Mouse (Mus musculus) heart, postnatal 0 days (tissue): ENCODE results near the gene Tnxb. TPM values are rescaled to one million over a fixed set of nuclear protein-coding genes. Genes with fewer than 3 reads are reported as not detected.

Experiments
- ATAC-seq: fragments of 200-750 bp; cut with Nextera tagmentation; 2 replicates; pipeline ENCODE4 v1.8.0; 2017; ENCODE audit warnings: low read depth, moderate number of reproducible peaks, moderate library complexity; ENCODE audit not compliant: insufficient read depth
- DNase-seq: peaks from one replicate; pipeline ENCODE4 v3.0.0-alpha.2; 2016; ENCODE audit warnings: low spot score
- H3K27ac ChIP-seq: fragments of 300-500 bp; sonication (generic); 2 replicates; pipeline ENCODE4 v1.5.1; 2014; ENCODE audit warnings: low read depth, mild to moderate bottlenecking
- H3K27me3 ChIP-seq: fragments of 300-500 bp; sonication (generic); 2 replicates; pipeline ENCODE4 v1.6.1; 2014; ENCODE audit warnings: low read length, mixed read lengths; ENCODE audit not compliant: control insufficient read depth, insufficient read depth
- H3K36me3 ChIP-seq: fragments of 300-500 bp; sonication (generic); replicated peaks from 2 replicates; pipeline ENCODE4 v1.6.1; 2014; ENCODE audit warnings: low read length, mixed read lengths; ENCODE audit not compliant: control insufficient read depth, insufficient read depth
- H3K4me1 ChIP-seq: fragments of 300-500 bp; sonication (generic); 2 replicates; pipeline ENCODE4 v1.6.1; 2014; ENCODE audit warnings: antibody characterized with exemption; ENCODE audit not compliant: control insufficient read depth, insufficient read depth
- H3K4me2 ChIP-seq: fragments of 300-500 bp; sonication (generic); 2 replicates; pipeline ENCODE4 v1.6.1; 2014; ENCODE audit warnings: low read depth, mild to moderate bottlenecking, low read length, moderate library complexity
- H3K4me3 ChIP-seq: fragments of 300-500 bp; sonication (generic); 2 replicates; pipeline ENCODE4 v1.5.1; 2014; ENCODE audit warnings: low read depth, low read length
- H3K9ac ChIP-seq: fragments of 300-500 bp; sonication (generic); replicated peaks from 2 replicates; pipeline ENCODE4 v1.6.1; 2014; ENCODE audit warnings: low read depth, low read length, mixed read lengths
- H3K9me3 ChIP-seq: fragments of 300-500 bp; sonication (generic); replicated peaks from 2 replicates; pipeline ENCODE4 v1.6.1; 2016; ENCODE audit warnings: low read length; ENCODE audit not compliant: control insufficient read depth
- CTCF ChIP-seq: IDR thresholded peaks from 2 replicates; pipeline ENCODE4 v1.5.1; 2016; ENCODE audit warnings: antibody characterized with exemption, control low read depth, low read depth
- EP300 ChIP-seq: IDR thresholded peaks from 2 replicates; pipeline ENCODE4 v1.6.1; 2016; ENCODE audit warnings: antibody characterized with exemption, low read depth
- WGBS: fragments of 180-500 bp; shearing (Covaris S2); extraction: QIAGEN DNeasy Blood & Tissue Kit; methylation state at CpG from one replicate; pipeline ENCODE4 v1.1.7; 2014; 5-methylcytosine and 5-hydroxymethylcytosine counted together
- polyA plus RNA-seq: library from polyadenylated mRNA; unstranded; fragments of >200 nt; fragmentation: Nextera tagmentation; extraction: Ambion mirVana; gene quantifications from 2 replicates; pipeline ENCODE4 v1.2.1, GENCODE M21; 2015
- total RNA-seq: library from RNA; depleted of rRNA; stranded (reverse); fragments of >200 nt; gene quantifications from 2 replicates; pipeline ENCODE4 v1.2.3, GENCODE M21; 2014; ENCODE audit warnings: low replicate concordance

Tnxb gene
- total and polyA plus RNA-seq, 2 experiments from 2014 or later: 1.8 to 26.8 TPM

- WGBS: 25% methylated on average over 11 of the region's 11 CpGs
- peaks cover 12% of the 10 kb centered on the region; the same call in 1 of the 2 replicates for H3K27me3 ChIP-seq
- H3K4me1 ChIP-seq: peaks cover 22% of the 10 kb centered on the region
- H3K4me2 ChIP-seq: peak overlapping the region; percentile 51
- ATAC-seq (no peak), DNase-seq (no peak)
- H3K36me3 ChIP-seq: no peaks in the 10 kb centered on the region
- H3K27ac ChIP-seq: peak overlapping the region; percentile 60
- peak overlapping the region; percentile 32 for H3K4me3 ChIP-seq
- no peak for TF ChIP-seq EP300
- TF ChIP-seq CTCF: no peak
- no peaks in the 10 kb centered on the region for H3K9me3 ChIP-seq
- H3K9ac ChIP-seq: peak overlapping the region; percentile 3; the same call in 1 of the 2 replicates
Measured at GRCm38 (mm10) chr17:34660259-34660820, 10.0 kb upstream of the Tnxb start.

- ATAC-seq: peak; percentile 25
- no peaks in the 10 kb centered on the region for H3K9me3 ChIP-seq
- peak overlapping the region; percentile 51 for H3K4me2 ChIP-seq
- no peak overlapping the region; the same call in 1 of the 2 replicates for H3K9ac ChIP-seq
- H3K27ac ChIP-seq: peak overlapping the region; percentile 60
- H3K4me1 ChIP-seq: peaks cover 22% of the 10 kb centered on the region
- WGBS: 2% methylated on average over 15 of the region's 19 CpGs
- TF ChIP-seq CTCF (no peak), EP300 (no peak)
- H3K27me3 ChIP-seq: peaks cover 12% of the 10 kb centered on the region; the same call in 1 of the 2 replicates
- H3K36me3 ChIP-seq: no peaks in the 10 kb centered on the region
- peak overlapping the region; percentile 32 for H3K4me3 ChIP-seq
- DNase-seq: peak; percentile 57
Measured at GRCm38 (mm10) chr17:34661121-34661591, 9.2 kb upstream of the Tnxb start.

- Histone ChIP-seq H3K4me3 (no peak overlapping the region), H3K4me1 (peaks cover 20% of the 10 kb centered on the region), H3K36me3 (no peaks in the 10 kb centered on the region), H3K4me2 (no peak overlapping the region), H3K9me3 (no peaks in the 10 kb centered on the region), H3K27ac (no peak overlapping the region), H3K9ac (no peak overlapping the region), H3K27me3 (peaks cover 12% of the 10 kb centered on the region; the same call in 1 of the 2 replicates)
- ATAC-seq: no peak
- TF ChIP-seq CTCF (no peak), EP300 (no peak)
- no peak for DNase-seq
- 55% methylated on average over 1 of the region's 1 CpGs for WGBS
Measured at GRCm38 (mm10) chr17:34662468-34662867, 7.9 kb upstream of the Tnxb start.

GRCm38 (mm10) chr17:34662978-34663377, 7.4 kb upstream of the Tnxb start:
- DNase-seq (no peak), ATAC-seq (no peak)
- no peak overlapping the region for H3K4me2 ChIP-seq
- H3K27ac ChIP-seq: no peak overlapping the region
- TF ChIP-seq EP300 (no peak), CTCF (no peak)
- no peaks in the 10 kb centered on the region for H3K36me3 ChIP-seq
- 82% methylated on average over 8 of the region's 8 CpGs for WGBS
- H3K4me1 ChIP-seq: peaks cover 18% of the 10 kb centered on the region
- H3K9me3 ChIP-seq: no peaks in the 10 kb centered on the region
- H3K4me3 ChIP-seq: no peak overlapping the region
- H3K27me3 ChIP-seq: peaks cover 12% of the 10 kb centered on the region; the same call in 1 of the 2 replicates
- H3K9ac ChIP-seq: no peak overlapping the region

- Histone ChIP-seq H3K36me3 (no peaks in the 10 kb centered on the region), H3K27me3 (peaks cover 12% of the 10 kb centered on the region; the same call in 1 of the 2 replicates), H3K9me3 (no peaks in the 10 kb centered on the region), H3K4me3 (no peak overlapping the region), H3K27ac (no peak overlapping the region), H3K9ac (no peak overlapping the region), H3K4me1 (peaks cover 18% of the 10 kb centered on the region), H3K4me2 (no peak overlapping the region)
- ATAC-seq (no peak), DNase-seq (no peak)
- WGBS: 60% methylated on average over 1 of the region's 1 CpGs
- TF ChIP-seq CTCF (no peak), EP300 (no peak)
Measured at GRCm38 (mm10) chr17:34663558-34663957, 6.8 kb upstream of the Tnxb start.
